Mouse (Mus musculus) ES-Bruce4 (cell line): ENCODE results near the gene Inpp5f. TPM values are rescaled to one million over a fixed set of nuclear protein-coding genes. Genes with fewer than 3 reads are reported as not detected.
"Not testable (repeated sequence)": the region's sequence is repeated elsewhere in the genome, so short reads cannot be mapped to it uniquely, and the experiment has no call there.

Experiments
- H3K27ac ChIP-seq: 2 replicates; pipeline ENCODE4 v1.5.1; 2012; ENCODE audit warnings: low read length, inconsistent platforms; ENCODE audit not compliant: insufficient read depth
- H3K27me3 ChIP-seq: 2 replicates; pipeline ENCODE4 v1.6.1; 2012; ENCODE audit warnings: mild to moderate bottlenecking, low read length, inconsistent platforms; ENCODE audit not compliant: control insufficient read depth, poor library complexity, insufficient read depth, severe bottlenecking
- H3K36me3 ChIP-seq: 2 replicates; pipeline ENCODE4 v1.6.1; 2012; ENCODE audit warnings: inconsistent platforms, mild to moderate bottlenecking, low read length, moderate library complexity; ENCODE audit not compliant: control insufficient read depth, poor library complexity, insufficient read depth, severe bottlenecking
- H3K4me1 ChIP-seq: one replicate; pipeline ENCODE4 v1.8.1; 2011; ENCODE audit warnings: low read length; ENCODE audit not compliant: control insufficient read depth, insufficient read depth
- H3K4me3 ChIP-seq: 2 replicates; pipeline ENCODE4 v1.5.1; 2011; ENCODE audit warnings: low read depth, mild to moderate bottlenecking, low read length
- H3K9ac ChIP-seq: 2 replicates; pipeline ENCODE4 v1.6.1; 2012; ENCODE audit warnings: low read depth, mild to moderate bottlenecking, inconsistent platforms; ENCODE audit not compliant: poor library complexity, severe bottlenecking
- H3K9me3 ChIP-seq: replicated peaks from 2 replicates; pipeline ENCODE4 v1.6.1; 2012; ENCODE audit warnings: mild to moderate bottlenecking, low read length, inconsistent platforms; ENCODE audit not compliant: control insufficient read depth, poor library complexity, insufficient read depth, severe bottlenecking
- CTCF ChIP-seq: IDR thresholded peaks from one replicate; pipeline ENCODE4 v1.8.1; 2011; ENCODE audit warnings: low read depth, low read length
- EP300 ChIP-seq: IDR thresholded peaks from 2 replicates; pipeline ENCODE4 v1.6.1; 2011; ENCODE audit warnings: low read depth, low read length; ENCODE audit not compliant: insufficient read depth
- POLR2A ChIP-seq: IDR thresholded peaks from one replicate; pipeline ENCODE4 v1.8.1; 2011; ENCODE audit warnings: low read length; ENCODE audit not compliant: insufficient read depth
- polyA plus RNA-seq: library from polyadenylated mRNA; stranded (reverse); fragments of >200 nt; gene quantifications from 2 replicates; pipeline ENCODE4 v1.2.4, GENCODE M21; 2011; ENCODE audit warnings: low read depth; ENCODE audit not compliant: missing spikeins, insufficient read depth, insufficient read length

The Inpp5f gene
- polyA plus RNA-seq, 1 experiment: 40.6 TPM

- Histone ChIP-seq H3K9me3 (peaks cover 6% of the 10 kb centered on the region; the same call in 1 of the 2 replicates), H3K4me3 (no peak overlapping the region), H3K27ac (no peak overlapping the region), H3K27me3 (no peaks in the 10 kb centered on the region), H3K36me3 (no peaks in the 10 kb centered on the region), H3K4me1 (peaks cover 4% of the 10 kb centered on the region), H3K9ac (no peak overlapping the region)
- TF ChIP-seq CTCF (no peak), POLR2A (no peak), EP300 (no peak)
These were observed 18.8 kb upstream of the Inpp5f start for GRCm38 (mm10) chr7:128592118-128592935.

GRCm38 (mm10) chr7:128592936-128593241 is 18.2 kb upstream of the Inpp5f start:
- no peak for TF ChIP-seq EP300
- TF ChIP-seq POLR2A: no peak
- TF ChIP-seq CTCF: no peak
- Histone ChIP-seq H3K36me3 (no peaks in the 10 kb centered on the region), H3K27me3 (no peaks in the 10 kb centered on the region), H3K9ac (no peak overlapping the region), H3K4me3 (no peak overlapping the region), H3K9me3 (peaks cover 6% of the 10 kb centered on the region; the same call in 1 of the 2 replicates), H3K4me1 (peaks cover 4% of the 10 kb centered on the region), H3K27ac (no peak overlapping the region)

GRCm38 (mm10) chr7:128596274-128596673 is 14.9 kb upstream of the Inpp5f start:
- H3K4me1 ChIP-seq: peaks cover 2% of the 10 kb centered on the region
- H3K27me3 ChIP-seq: no peaks in the 10 kb centered on the region
- no peak overlapping the region for H3K9ac ChIP-seq
- H3K9me3 ChIP-seq: peaks cover 6% of the 10 kb centered on the region; the same call in 1 of the 2 replicates
- no peak overlapping the region for H3K27ac ChIP-seq
- H3K36me3 ChIP-seq: no peaks in the 10 kb centered on the region
- TF ChIP-seq EP300 (no peak), CTCF (no peak), POLR2A (no peak)
- H3K4me3 ChIP-seq: no peak overlapping the region

GRCm38 (mm10) chr7:128599072-128599471 is 12.1 kb upstream of the Inpp5f start:
- Histone ChIP-seq H3K9ac (no peak overlapping the region), H3K4me3 (no peak overlapping the region), H3K27me3 (no peaks in the 10 kb centered on the region), H3K9me3 (peaks cover 12% of the 10 kb centered on the region), H3K36me3 (no peaks in the 10 kb centered on the region), H3K4me1 (no peaks in the 10 kb centered on the region), H3K27ac (no peak overlapping the region)
- no peak for TF ChIP-seq EP300

GRCm38 (mm10) chr7:128601826-128602225 is 9.3 kb upstream of the Inpp5f start:
- no peaks in the 10 kb centered on the region for H3K27me3 ChIP-seq
- H3K4me3 ChIP-seq: no peak overlapping the region
- H3K36me3 ChIP-seq: no peaks in the 10 kb centered on the region
- H3K4me1 ChIP-seq: no peaks in the 10 kb centered on the region
- peaks cover 12% of the 10 kb centered on the region for H3K9me3 ChIP-seq
- H3K27ac ChIP-seq: no peak overlapping the region
- TF ChIP-seq EP300: no peak
- TF ChIP-seq POLR2A: no peak
- no peak for TF ChIP-seq CTCF
- no peak overlapping the region for H3K9ac ChIP-seq

GRCm38 (mm10) chr7:128609936-128610335 is 1.2 kb upstream of the Inpp5f start:
- H3K9ac ChIP-seq, H3K27ac ChIP-seq, H3K4me3 ChIP-seq, H3K9me3 ChIP-seq, H3K27me3 ChIP-seq, H3K4me1 ChIP-seq, H3K36me3 ChIP-seq: not testable (repeated sequence)
